Mouse (Mus musculus) brain, embryonic 18.5 days (tissue): Measurements from ENCODE around the gene Paxx.
A peak's percentile ranks its signal among the peaks of the same experiment; 100 is the strongest.

Experiments used
- DNase-seq: peaks from one replicate; pipeline ENCODE4 v3.0.0-alpha.2; 2012; ENCODE audit warnings: low read depth, low spot score

Gene Paxx

DNA sequence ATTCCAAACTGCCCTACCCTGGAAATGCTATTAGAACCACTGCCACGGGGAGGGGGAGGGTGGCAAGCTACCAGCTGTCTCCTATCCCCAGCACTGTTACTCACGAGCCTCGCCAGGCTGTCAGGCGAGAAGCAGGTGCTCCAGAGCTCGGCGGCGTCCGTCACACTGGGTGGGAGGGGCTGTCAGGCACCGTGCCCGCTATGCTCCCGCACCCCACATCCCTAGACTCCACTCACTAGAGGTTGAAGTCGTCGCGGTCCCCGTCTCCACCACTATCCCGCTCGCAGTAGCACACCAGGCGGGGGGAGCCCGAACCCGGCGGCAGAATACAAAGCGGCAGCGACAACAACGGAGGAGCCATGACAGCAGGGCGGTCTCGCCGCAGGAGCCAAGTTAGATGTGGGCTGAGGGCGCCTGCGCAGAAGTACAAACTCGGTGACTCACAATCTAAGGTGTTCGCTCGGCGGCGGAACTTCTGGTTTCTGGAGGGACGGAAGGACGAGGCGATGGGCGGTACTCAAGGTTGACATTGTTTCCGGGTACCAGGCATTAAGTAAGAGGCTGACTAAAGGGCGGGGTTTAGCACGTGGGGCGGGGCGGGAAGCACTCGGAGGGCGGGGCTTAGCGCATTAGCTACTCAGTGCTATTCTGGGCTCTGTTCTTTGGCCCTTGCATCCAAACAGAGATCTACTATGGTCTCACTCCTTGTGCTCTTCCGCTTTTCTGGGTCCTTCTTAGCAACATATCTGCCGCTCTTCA lies at the start of gene Paxx:
Paxx (minus strand) TSS at position 544 of the 759 bp plus-strand sequence.
- DNase-seq, result peak; percentile 93

DNA sequence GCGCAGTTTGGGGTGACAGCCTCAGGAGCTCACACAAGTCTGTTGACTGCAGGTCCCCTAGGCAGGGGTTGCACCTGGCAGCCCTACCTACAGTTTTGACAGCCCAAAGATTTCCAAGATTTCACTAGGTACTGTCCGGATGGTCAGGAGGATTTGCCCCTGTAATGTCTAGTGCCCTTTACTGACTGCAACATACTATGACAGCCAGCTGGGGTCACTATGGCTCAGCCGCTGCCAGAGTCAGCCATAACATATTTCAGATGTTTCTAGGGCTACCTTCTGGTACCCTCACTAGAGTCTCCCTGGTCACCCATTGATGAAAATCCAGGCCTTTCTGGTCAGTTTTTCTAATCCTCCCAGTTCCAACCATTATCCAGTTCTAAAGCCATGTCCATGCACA lies 49.0 kb upstream of the Paxx start:
- no peak for DNase-seq

DNA sequence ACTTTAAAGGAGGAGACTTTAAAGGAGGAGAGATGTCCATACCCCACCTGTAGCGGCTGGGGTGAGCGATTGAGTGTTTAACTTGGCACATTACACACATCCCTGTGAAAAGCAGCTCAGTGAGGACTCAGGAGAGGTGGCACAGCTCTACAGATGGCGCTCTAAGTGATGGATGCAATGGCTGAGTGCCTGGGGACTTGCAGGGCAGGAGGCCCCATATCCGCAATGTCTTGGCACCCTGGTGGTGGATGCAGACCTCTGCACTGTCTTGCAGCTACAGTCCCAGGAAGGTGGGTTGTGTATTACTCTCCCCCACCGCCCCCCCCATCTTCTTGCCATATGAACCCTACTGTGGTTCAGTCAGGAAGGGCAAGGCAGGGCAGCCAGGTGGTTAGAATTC lies 46.1 kb upstream of the Paxx start:
- DNase-seq, result no peak

DNA sequence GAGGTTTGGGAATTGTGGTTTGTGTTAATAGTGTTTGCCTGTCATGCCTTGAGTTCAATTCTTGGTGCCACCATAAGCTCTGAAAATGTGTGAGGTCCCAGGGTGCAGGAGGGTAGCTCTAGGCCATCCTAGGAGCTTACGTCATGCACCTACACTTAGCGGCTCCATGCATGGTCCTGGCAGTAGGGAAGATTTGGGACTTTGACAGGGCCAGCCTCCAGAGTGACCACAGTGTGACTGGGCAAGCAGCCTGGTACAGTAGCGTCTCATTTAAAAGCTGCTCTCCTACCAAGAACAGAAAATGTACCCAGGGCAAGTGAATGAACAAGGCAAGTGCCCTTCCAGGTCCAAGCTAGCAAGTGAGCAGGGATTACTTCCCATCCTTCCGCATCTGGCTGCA lies 45.0 kb upstream of the Paxx start:
- DNase-seq, result no peak

DNA sequence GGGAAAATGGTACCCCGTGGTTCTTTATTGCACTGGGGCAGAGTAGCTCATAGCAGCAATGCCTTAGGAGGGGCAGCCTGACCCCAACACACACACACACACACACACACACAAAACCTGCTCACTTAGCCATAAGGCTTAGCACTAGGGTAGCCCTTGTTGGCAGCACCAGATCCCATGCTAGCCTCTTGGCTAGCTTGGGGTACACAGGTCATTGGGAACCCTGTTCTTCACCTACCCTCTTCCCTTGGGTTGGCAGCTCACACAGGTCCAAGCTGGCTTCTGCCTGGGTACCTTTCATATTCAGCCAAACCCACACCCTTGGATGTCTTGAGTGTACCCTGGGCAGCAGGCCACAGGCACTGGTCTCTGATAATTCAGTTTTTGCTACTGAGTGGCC lies 44.1 kb upstream of the Paxx start:
- DNase-seq, result no peak

DNA sequence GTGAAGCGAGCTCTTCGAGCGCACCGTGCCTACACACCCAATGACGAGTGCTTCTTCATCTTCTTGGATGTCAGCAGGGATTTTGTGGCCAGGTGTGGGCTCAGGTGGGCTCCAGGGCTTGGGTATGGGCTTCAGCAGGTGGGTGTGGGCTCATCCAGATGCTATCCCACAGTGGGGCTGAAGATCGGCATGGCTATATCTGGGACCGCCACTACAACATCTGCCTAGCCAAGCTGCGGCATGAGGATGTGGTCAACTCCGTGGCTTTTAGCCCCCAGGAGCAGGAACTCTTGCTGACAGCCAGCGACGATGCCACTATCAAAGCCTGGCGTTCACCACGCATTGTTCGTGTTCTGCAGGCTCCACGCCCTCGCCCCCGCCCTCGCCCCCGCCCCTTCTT lies 43.6 kb upstream of the Paxx start:
- DNase-seq, result no peak

DNA sequence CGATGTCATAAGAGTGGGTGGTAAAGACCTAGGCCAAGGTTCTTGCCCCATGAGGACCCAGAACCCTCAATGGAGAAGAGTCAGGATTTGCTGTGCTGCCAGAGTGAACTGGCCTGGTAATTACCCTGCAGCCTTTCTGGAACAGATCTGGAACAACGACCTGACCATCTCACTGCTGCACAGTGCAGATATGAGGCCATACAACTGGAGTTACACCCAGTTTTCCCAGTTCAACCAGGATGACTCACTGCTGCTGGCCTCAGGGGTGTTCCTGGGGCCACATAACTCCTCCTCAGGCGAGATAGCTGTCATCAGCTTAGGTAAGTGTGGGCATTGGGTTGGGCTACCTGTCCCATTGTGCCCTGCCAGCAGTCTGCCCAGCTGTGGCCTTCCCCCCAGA lies 41.8 kb upstream of the Paxx start:
- DNase-seq, result no peak

DNA sequence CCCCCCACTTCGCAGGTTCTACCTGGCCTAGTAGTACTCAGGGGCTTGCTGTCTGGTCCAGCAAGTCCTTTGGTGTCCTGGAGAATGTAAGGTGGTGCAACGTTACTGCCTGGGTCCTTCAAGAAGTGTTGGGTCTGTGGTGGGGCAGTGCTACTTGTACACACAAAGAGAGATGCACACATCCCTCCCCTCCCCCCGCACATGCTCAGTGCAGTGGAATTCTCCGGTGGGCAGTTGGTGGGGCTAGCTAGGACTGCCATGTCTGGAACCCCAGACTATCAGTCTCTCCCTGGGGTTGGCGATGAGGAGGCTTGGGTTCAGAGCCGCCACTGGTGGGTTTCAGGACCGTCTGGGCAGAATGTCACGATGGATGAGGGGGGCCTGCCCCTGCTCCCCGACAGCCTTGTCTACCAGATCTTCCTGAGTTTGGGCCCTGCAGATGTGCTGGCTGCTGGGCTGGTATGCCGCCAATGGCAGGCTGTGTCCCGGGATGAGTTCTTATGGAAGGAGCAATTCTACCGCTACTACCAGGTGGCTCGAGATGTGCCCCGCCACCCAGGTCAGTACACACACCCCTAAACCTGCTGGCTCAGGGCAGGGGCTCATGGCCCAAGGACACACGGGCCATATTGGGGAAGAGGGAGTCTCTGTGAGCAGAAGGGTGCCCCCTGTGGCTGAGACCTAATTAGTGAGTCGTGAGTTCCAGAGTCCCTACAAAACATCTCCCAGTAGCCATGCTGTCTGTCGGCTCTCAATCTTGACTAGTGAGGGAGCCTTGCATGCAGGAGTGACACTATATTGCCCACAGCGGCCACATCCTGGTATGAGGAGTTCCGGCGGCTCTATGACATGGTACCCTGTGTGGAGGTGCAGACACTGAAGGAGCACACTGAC lies 40.9 kb upstream of the Paxx start, which contains the start of gene C8g:
C8g (minus strand) TSS at position 127 of the 894 bp plus-strand sequence.
- DNase-seq, result no peak

DNA sequence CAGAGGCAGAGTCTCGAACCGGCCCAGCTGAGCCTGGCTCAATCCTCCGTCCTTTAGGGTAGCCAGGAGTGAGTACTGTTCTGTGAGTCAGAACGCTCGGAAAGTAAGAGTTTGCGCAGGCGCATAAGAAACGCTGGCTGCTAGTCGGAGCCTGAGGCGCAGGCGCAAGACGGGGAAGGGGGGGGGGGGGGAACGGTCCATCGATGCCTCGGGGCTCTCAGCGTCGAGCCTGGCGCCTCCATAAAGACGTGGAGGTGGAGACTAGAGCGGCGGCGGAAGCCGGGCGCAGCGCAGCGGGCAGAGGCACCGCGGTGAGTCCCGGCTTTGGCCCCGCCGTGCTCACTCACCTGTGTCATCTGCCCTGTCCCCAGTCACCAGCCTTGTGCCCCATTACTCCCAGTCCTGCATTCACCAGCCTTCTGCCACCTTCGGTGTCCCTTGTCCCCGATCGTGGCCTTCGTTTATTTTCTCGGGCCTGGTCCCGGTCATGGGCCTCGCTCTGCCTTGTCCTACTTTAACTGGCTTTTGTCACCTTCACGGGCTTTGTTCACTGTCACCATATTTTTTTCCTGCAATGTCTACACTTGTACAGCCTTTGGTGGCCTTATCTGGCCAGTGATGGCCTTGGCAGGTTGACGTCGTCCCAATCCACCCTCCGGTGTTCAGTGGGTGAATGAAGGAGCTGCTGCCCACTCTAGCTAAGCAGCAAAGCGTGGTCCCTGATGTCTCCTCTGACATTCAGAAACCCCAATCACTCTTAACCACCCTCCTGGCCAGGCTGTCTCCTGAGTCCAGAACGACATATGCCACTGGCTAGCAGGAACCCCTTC lies 39.9 kb upstream of the Paxx start, which contains the start of gene Fbxw5:
Fbxw5 (plus strand) TSS at position 175 of the 830 bp plus-strand sequence.
- peak; percentile 85 for DNase-seq

DNA sequence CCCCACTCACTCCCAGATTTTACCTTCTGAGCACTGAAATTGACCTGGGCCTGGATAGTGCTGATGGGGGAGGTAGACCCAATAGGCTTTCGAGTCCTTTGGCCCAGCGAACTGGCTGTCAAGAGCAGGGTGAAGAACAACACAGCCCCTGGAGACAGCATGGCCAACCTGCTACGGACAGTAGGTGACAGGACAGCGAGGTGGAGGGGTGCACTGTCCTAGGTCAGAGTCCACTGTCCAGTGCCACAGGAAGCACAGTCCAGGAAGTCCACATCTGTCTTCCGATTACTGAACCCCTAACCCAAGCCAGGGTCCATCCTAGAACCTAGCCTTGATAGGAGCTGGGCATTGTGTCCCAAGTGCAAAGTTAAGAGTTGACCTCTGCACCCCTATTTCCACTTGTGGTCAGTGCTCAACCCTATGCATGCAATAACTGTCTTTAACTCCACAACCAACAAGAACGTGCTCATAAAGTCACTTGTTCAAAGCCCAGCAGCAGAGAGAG lies 39.2 kb upstream of the Paxx start:
- DNase-seq, result no peak

DNA sequence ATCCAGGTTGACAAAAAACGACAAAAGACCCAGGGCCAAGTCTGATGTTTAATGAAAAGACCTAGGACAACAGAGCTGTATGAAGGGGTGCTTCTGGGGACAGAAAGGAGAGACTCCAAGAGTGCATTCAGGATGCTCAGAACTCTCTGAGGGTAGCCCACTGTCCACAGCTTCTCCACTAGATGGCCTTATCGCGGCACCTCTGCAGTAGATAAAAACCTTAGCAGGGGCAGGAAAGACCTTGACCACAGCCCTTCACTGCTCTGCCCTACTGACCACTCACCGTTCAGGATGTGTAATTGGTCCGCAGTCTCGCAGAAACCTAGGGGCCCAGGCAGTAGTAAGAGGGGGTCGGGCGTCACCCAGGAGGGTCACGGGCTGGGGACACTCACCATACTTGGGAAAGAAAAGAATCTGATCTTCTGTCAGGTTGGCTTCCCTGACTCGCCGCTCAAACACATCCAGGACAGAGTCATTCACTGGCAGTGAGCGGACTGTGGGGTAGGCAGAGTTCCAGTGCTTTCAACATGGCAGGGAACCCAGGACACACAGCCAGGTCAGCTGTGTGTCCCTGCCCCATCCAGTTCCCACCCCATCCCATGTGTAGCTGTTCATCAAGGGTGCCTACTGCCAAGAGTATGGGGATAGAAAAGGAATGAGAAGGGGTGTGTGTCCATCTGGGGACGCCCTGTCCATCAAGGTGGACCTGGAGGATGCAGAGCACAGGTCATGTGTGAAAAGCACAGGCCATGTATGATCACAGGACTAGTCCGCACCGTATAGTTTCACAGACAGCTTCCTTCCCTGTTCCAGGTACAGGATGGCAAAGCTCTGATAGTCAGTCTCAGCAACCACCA lies 38.0 kb upstream of the Paxx start:
- no peak for DNase-seq

DNA sequence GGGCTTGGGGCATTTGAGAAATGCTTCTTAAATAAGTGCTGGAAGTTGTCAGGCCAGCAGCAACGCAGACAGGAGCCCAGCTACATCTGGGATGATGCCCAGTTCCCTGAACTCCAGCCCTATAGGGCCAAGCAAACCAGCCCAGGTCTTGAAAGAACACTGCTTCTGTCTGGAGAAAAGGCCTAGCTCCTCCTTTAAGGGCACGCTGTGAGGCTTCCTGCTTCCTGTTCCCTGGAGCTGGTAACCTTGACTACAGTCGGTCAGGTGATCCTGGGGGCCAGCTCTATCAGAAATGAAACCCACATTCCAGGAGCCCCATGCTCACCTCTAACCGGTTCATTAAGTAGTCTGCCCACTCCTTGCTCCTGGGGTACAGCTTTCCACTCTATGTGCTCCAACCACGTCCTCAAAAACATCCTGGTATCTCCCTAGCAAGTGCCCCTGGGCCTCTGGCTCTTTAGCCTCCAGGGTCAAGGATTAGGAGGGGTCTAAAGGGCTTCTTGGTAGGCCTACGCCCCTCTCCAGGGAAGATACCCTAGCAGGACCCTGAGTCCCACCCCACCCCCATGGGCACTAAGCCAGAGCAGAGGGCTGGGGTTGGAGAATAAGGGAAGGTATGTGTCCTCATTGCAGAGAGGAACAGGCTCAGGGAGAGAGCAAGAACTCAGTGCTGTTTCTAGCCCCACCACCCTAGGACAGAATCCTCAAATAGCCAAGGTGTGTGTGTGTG lies 37.1 kb upstream of the Paxx start:
- DNase-seq, result no peak

DNA sequence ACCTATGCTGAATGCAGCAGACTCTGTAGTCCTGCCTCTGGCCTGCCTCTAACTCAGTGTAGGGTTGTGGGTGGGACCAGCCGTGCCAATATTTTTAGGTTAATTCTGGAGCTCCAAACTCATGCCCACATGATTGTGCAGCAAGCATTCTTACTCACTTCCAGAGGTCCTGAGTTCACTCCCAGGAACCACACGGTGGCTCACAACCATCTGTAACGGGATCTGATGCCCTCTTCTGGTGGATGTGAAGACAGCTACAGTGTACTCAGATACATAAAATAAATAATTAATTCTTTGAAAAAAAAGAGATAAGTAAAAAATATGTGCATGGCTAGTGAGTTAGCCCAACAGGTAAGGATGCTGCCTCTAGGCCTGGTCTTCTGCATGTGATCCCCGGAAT lies 35.6 kb upstream of the Paxx start:
- no peak for DNase-seq

DNA sequence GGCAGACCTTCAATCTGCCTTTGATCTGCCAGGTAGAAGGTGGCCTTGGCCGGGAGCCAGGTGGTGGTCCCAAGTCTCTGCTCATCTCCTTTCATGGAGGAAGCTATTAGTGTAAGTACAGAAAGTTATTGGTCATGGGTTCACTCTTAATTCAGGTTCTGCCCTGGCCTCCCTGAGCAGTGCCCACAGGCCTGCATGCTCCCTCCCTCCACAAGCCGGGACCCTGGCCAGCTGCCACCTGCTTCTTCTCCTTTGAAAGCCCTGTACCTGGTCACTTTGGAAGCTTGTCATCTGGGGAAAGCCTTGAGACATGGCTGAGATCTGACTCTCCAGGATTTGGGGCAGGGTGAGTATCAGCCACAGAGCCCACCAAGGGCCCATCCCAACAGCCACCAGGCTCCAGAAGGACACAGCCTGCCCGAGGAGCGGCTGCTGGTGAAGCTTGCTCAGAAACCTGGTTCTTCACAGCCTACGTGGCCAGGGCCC lies 32.6 kb upstream of the Paxx start, which contains the start of gene Lcn12:
Lcn12 (minus strand) TSS at position 436 of the 486 bp plus-strand sequence.
- no peak for DNase-seq

DNA sequence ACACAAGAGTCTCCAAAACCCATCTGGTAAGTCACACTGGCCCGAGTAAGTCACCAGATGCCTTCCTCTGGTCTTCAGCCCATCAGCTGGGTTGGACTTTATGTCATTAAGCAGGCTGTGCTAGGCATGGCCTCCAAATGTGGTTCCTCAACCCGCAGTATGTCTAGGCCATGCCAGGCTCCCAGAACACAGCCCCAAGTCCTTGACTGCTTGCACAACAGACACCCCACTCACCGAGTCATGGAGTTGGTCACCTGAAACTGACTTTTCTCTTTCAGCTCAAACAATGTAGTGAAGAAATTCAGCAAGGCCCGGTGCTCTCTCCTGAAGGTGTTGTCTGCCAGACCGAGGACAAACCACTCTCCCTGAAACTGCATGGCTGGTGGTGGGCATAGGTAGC lies 32.1 kb upstream of the Paxx start:
- no peak for DNase-seq

DNA sequence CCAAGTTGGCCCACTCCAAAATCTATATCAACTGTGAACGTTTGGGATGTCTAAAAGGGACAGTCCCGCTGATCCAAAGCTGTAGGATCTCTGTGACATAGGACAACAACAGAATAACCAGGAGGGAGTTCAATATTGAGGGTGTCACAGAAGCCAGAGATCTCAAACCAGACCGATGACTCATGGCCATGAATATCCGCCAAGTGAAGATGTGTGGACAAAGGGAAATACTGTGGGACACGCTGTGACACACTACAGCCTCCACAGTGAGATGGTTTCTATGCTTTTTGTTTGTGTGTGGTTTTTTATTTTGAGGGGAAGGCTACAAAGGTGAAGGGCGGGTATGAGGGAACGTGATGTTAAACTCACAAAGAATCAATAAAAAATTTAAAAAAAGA lies 27.8 kb upstream of the Paxx start:
- DNase-seq, result no peak

DNA sequence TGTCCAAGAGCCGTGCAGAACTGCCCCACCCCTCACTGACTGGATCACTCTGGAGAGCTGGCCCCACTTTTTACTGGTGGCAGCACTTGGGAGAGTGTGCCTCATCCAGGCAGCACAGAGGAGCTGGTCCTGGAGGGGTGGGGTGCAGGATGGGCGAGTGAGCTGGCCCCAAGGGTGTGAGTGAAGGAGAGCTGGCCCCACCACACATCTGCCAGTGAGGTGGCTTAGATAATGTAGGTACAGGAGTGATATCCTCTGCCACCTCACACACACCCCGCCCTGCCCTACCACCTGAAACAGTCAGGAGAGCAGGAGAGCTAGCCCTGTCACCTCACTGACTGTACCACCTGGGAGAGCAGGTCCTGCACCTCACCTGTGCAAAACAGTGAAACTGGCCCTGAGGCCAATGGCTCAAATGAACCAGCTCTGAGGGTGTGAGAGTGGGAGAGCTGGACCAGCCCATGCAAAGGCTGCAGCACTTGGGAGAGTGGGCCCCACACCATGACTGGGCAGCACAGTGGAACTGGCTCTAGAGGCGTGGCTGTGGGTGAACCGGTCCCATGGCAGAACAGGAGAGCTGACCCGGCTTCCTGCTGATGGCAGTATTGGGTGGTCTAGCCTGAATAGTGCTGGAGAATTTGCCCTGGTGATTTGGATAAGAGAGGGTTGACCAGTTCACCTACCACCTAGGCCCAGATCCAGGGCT lies 27.2 kb upstream of the Paxx start:
- DNase-seq, result no peak

DNA sequence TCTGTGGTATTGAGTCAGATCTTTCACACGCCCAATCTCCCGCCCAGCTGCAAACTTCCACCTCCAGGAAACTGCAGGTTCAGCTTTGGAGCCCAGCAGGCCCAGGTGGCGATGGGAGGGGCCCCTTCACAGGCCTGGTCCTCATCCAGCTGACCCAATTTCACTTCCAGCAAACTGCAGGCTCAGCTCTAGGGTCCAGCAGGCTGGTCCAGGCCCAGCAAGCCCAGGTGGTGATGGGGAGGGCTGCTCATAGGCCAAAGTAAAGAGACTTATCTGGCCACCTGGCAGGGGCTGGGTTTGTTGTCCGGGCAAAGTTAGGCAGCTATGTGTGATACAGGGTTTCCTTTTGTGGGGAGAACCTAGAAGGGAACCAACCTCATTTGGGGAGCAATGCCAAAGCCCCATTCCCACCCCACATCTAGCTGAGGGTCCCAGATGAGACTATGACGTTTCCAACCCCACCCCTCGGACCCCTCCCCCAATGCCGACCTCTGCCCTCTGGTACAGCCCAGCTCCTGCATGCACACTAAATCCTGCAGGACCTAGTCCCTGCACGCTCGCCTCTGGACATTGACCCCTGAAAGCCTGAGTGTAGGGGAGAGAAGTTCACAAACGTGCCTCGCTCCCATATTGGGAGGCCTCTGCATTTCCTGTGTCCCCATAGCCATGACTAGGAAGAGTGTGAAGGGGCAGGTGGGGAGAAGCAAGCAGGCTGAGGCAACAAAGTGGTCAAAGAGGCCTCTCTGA lies 24.2 kb upstream of the Paxx start:
- no peak for DNase-seq
